Mouse (Mus musculus) forebrain, embryonic 12.5 days (tissue): ENCODE results near the gene Acsl5. TPM values are rescaled to one million over a fixed set of nuclear protein-coding genes. Genes with fewer than 3 reads are reported as not detected.

Experiments
- ATAC-seq: fragments of 200-750 bp; cut with Nextera tagmentation; 2 replicates; pipeline ENCODE4 v1.8.0; 2017; ENCODE audit warnings: moderate TSS enrichment; ENCODE audit not compliant: low FRiP score
- H3K27ac ChIP-seq: fragments of 300-500 bp; sonication (generic); 2 replicates; pipeline ENCODE4 v1.5.1; 2016; ENCODE audit warnings: mild to moderate bottlenecking
- H3K27me3 ChIP-seq: fragments of 300-500 bp; sonication (generic); 2 replicates; pipeline ENCODE4 v1.6.1; 2016; ENCODE audit warnings: mild to moderate bottlenecking
- H3K36me3 ChIP-seq: fragments of 300-500 bp; sonication (generic); replicated peaks from 2 replicates; pipeline ENCODE4 v1.6.1; 2016; ENCODE audit warnings: mild to moderate bottlenecking
- H3K4me1 ChIP-seq: fragments of 300-500 bp; sonication (generic); 2 replicates; pipeline ENCODE4 v1.6.1; 2016
- H3K4me2 ChIP-seq: fragments of 300-500 bp; sonication (generic); 2 replicates; pipeline ENCODE4 v1.6.1; 2016; ENCODE audit warnings: mild to moderate bottlenecking, moderate library complexity
- H3K4me3 ChIP-seq: fragments of 300-500 bp; sonication (generic); replicated peaks from 2 replicates; pipeline ENCODE4 v1.5.1; 2016; ENCODE audit warnings: mild to moderate bottlenecking
- H3K9ac ChIP-seq: fragments of 300-500 bp; sonication (generic); 2 replicates; pipeline ENCODE4 v1.6.1; 2016; ENCODE audit warnings: mild to moderate bottlenecking
- H3K9me3 ChIP-seq: fragments of 300-500 bp; sonication (generic); 2 replicates; pipeline ENCODE4 v1.6.1; 2016
- WGBS: fragments of 180-500 bp; shearing (Covaris S2); methylation state at CpG from one replicate; pipeline ENCODE4 v1.1.7; 2016; 5-methylcytosine and 5-hydroxymethylcytosine counted together
- polyA plus RNA-seq: library from polyadenylated mRNA; unstranded; fragments of >200 nt; fragmentation: Nextera tagmentation; extraction: Ambion mirVana; gene quantifications from 2 replicates; pipeline ENCODE4 v1.2.1, GENCODE M21; 2016

The Acsl5 gene
- polyA plus RNA-seq, 1 experiment from 2014 or later = 18.9 TPM

GRCm38 (mm10) chr19:55266786-55267185 is 15.0 kb downstream of the Acsl5 start:
- H3K9me3 ChIP-seq = no peaks in the 10 kb centered on the region
- H3K27me3 ChIP-seq = no peaks in the 10 kb centered on the region
- no peak overlapping the region for H3K4me2 ChIP-seq
- H3K4me1 ChIP-seq = peaks cover 4% of the 10 kb centered on the region
- H3K4me3 ChIP-seq = no peak overlapping the region
- 88% methylated on average over 3 of the region's 3 CpGs for WGBS
- no peak overlapping the region for H3K9ac ChIP-seq
- no peak overlapping the region for H3K27ac ChIP-seq
- ATAC-seq = no peak
- H3K36me3 ChIP-seq = no peaks in the 10 kb centered on the region

- Histone ChIP-seq H3K27me3 (no peaks in the 10 kb centered on the region), H3K4me1 (peaks cover 4% of the 10 kb centered on the region), H3K4me2 (no peak overlapping the region), H3K9me3 (no peaks in the 10 kb centered on the region), H3K27ac (no peak overlapping the region), H3K4me3 (no peak overlapping the region), H3K36me3 (no peaks in the 10 kb centered on the region), H3K9ac (no peak overlapping the region)
- WGBS = 89% methylated on average over 3 of the region's 3 CpGs
- no peak for ATAC-seq
Observed at GRCm38 (mm10) chr19:55268150-55268549, 16.4 kb downstream of the Acsl5 start.

GRCm38 (mm10) chr19:55269051-55269450 is 17.3 kb downstream of the Acsl5 start:
- H3K27ac ChIP-seq = no peak overlapping the region
- no peak overlapping the region for H3K9ac ChIP-seq
- H3K27me3 ChIP-seq = no peaks in the 10 kb centered on the region
- no peak overlapping the region for H3K4me3 ChIP-seq
- H3K4me1 ChIP-seq = peaks cover 4% of the 10 kb centered on the region
- H3K36me3 ChIP-seq = no peaks in the 10 kb centered on the region
- WGBS = 85% methylated on average over 5 of the region's 5 CpGs
- H3K4me2 ChIP-seq = no peak overlapping the region
- ATAC-seq = no peak
- H3K9me3 ChIP-seq = no peaks in the 10 kb centered on the region

GRCm38 (mm10) chr19:55271448-55271847 is 19.7 kb downstream of the Acsl5 start:
- 16% methylated on average over 3 of the region's 3 CpGs for WGBS
- Histone ChIP-seq H3K4me1 (peaks cover 4% of the 10 kb centered on the region), H3K4me2 (no peak overlapping the region), H3K4me3 (no peak overlapping the region), H3K27me3 (no peaks in the 10 kb centered on the region), H3K36me3 (no peaks in the 10 kb centered on the region), H3K9me3 (no peaks in the 10 kb centered on the region), H3K9ac (no peak overlapping the region), H3K27ac (no peak overlapping the region)
- ATAC-seq = no peak; the same call in 1 of the 2 replicates

GRCm38 (mm10) chr19:55273340-55273739 is 21.6 kb downstream of the Acsl5 start:
- H3K9me3 ChIP-seq = no peaks in the 10 kb centered on the region
- H3K9ac ChIP-seq = no peak overlapping the region
- H3K4me3 ChIP-seq = no peak overlapping the region
- H3K27ac ChIP-seq = no peak overlapping the region
- H3K4me1 ChIP-seq = peaks cover 4% of the 10 kb centered on the region
- no peaks in the 10 kb centered on the region for H3K27me3 ChIP-seq
- WGBS = 87% methylated on average over 6 of the region's 6 CpGs
- no peak for ATAC-seq
- no peak overlapping the region for H3K4me2 ChIP-seq
- H3K36me3 ChIP-seq = no peaks in the 10 kb centered on the region

GRCm38 (mm10) chr19:55276100-55276499 is 24.4 kb downstream of the Acsl5 start:
- Histone ChIP-seq H3K36me3 (no peaks in the 10 kb centered on the region), H3K27me3 (no peaks in the 10 kb centered on the region), H3K4me2 (no peak overlapping the region), H3K9me3 (no peaks in the 10 kb centered on the region), H3K27ac (no peak overlapping the region), H3K4me3 (no peak overlapping the region), H3K4me1 (peaks cover 4% of the 10 kb centered on the region), H3K9ac (no peak overlapping the region)
- no peak for ATAC-seq
- 79% methylated on average over 4 of the region's 4 CpGs for WGBS

GRCm38 (mm10) chr19:55276770-55277169 is 25.0 kb downstream of the Acsl5 start:
- no peaks in the 10 kb centered on the region for H3K4me1 ChIP-seq
- peaks cover 5% of the 10 kb centered on the region; the same call in 1 of the 2 replicates for H3K36me3 ChIP-seq
- no peak overlapping the region for H3K9ac ChIP-seq
- ATAC-seq = no peak
- 96% methylated on average over 3 of the region's 3 CpGs for WGBS
- no peak overlapping the region for H3K27ac ChIP-seq
- no peaks in the 10 kb centered on the region for H3K9me3 ChIP-seq
- H3K27me3 ChIP-seq = no peaks in the 10 kb centered on the region
- no peak overlapping the region for H3K4me3 ChIP-seq
- H3K4me2 ChIP-seq = no peak overlapping the region

- Histone ChIP-seq H3K27me3 (no peaks in the 10 kb centered on the region), H3K4me3 (no peak overlapping the region), H3K4me2 (no peak overlapping the region), H3K27ac (no peak overlapping the region), H3K36me3 (peaks cover 17% of the 10 kb centered on the region; the same call in 1 of the 2 replicates), H3K9me3 (no peaks in the 10 kb centered on the region), H3K4me1 (no peaks in the 10 kb centered on the region), H3K9ac (no peak overlapping the region)
- WGBS = 94% methylated on average over 4 of the region's 4 CpGs
- no peak for ATAC-seq
Observed at GRCm38 (mm10) chr19:55284093-55284492, 32.4 kb downstream of the Acsl5 start.

GRCm38 (mm10) chr19:55286034-55286433 is 34.3 kb downstream of the Acsl5 start:
- H3K4me3 ChIP-seq = no peak overlapping the region
- H3K4me2 ChIP-seq = no peak overlapping the region
- H3K4me1 ChIP-seq = no peaks in the 10 kb centered on the region
- no peak for ATAC-seq
- H3K9ac ChIP-seq = no peak overlapping the region
- no peak overlapping the region for H3K27ac ChIP-seq
- peaks cover 18% of the 10 kb centered on the region; the same call in 1 of the 2 replicates for H3K36me3 ChIP-seq
- no peaks in the 10 kb centered on the region for H3K9me3 ChIP-seq
- H3K27me3 ChIP-seq = no peaks in the 10 kb centered on the region
- 93% methylated on average over 4 of the region's 4 CpGs for WGBS

GRCm38 (mm10) chr19:55288974-55289373 is 37.2 kb downstream of the Acsl5 start:
- Histone ChIP-seq H3K9ac (no peak overlapping the region), H3K36me3 (peaks cover 13% of the 10 kb centered on the region; the same call in 1 of the 2 replicates), H3K4me2 (no peak overlapping the region), H3K4me3 (no peak overlapping the region), H3K27me3 (no peaks in the 10 kb centered on the region), H3K27ac (no peak overlapping the region), H3K9me3 (no peaks in the 10 kb centered on the region), H3K4me1 (peaks cover 7% of the 10 kb centered on the region)
- ATAC-seq = no peak

- ATAC-seq = no peak
- H3K36me3 ChIP-seq = peaks cover 23% of the 10 kb centered on the region; the same call in 1 of the 2 replicates
- WGBS = 87% methylated on average over 2 of the region's 2 CpGs
Observed at GRCm38 (mm10) chr19:55290621-55291270, 39.0 kb downstream of the Acsl5 start.

GRCm38 (mm10) chr19:55292210-55292850 is 40.6 kb downstream of the Acsl5 start:
- no peak overlapping the region for H3K4me3 ChIP-seq
- no peak overlapping the region for H3K4me2 ChIP-seq
- peaks cover 7% of the 10 kb centered on the region for H3K4me1 ChIP-seq
- peaks cover 35% of the 10 kb centered on the region for H3K36me3 ChIP-seq
- H3K9me3 ChIP-seq = no peaks in the 10 kb centered on the region
- no peak overlapping the region for H3K27ac ChIP-seq
- H3K27me3 ChIP-seq = no peaks in the 10 kb centered on the region
- 84% methylated on average over 2 of the region's 2 CpGs for whole genome bisulfite sequencing
- no peak for ATAC-seq
- H3K9ac ChIP-seq = no peak overlapping the region

More at GRCm38 (mm10) chr19:55290621-55291270, 39.0 kb downstream of the Acsl5 start:
- H3K4me3 ChIP-seq = no peak overlapping the region
- no peaks in the 10 kb centered on the region for H3K9me3 ChIP-seq
- no peak overlapping the region for H3K4me2 ChIP-seq
- no peak overlapping the region for H3K27ac ChIP-seq
- H3K9ac ChIP-seq = no peak overlapping the region
- H3K4me1 ChIP-seq = peaks cover 7% of the 10 kb centered on the region
- no peaks in the 10 kb centered on the region for H3K27me3 ChIP-seq

GRCm38 (mm10) chr19:55293175-55293574 is 41.4 kb downstream of the Acsl5 start:
- WGBS = 13% methylated on average over 4 of the region's 4 CpGs
- no peak for ATAC-seq

More at GRCm38 (mm10) chr19:55293175-55293574, 41.4 kb downstream of the Acsl5 start:
- Histone ChIP-seq H3K4me2 (no peak overlapping the region), H3K27ac (no peak overlapping the region), H3K4me3 (no peak overlapping the region), H3K9ac (no peak overlapping the region), H3K36me3 (peaks cover 41% of the 10 kb centered on the region), H3K9me3 (no peaks in the 10 kb centered on the region), H3K27me3 (no peaks in the 10 kb centered on the region), H3K4me1 (peaks cover 7% of the 10 kb centered on the region)
